Mouse (Mus musculus) E14TG2a.4 (cell line): ENCODE measurements around the gene Foxq1.

ENCODE experiments used
- CTCF ChIP-seq: conservative IDR thresholded peaks from 2 replicates; pipeline ENCODE4 v1.5.1; 2014; ENCODE audit warnings: low read length
- NANOG ChIP-seq: IDR thresholded peaks from 2 replicates; pipeline ENCODE4 v1.6.1; 2014; ENCODE audit warnings: borderline replicate concordance, low read length, mixed read lengths
- POU5F1 ChIP-seq: IDR thresholded peaks from 2 replicates; pipeline ENCODE4 v1.6.1; 2014; ENCODE audit warnings: low read length, borderline replicate concordance

DNA sequence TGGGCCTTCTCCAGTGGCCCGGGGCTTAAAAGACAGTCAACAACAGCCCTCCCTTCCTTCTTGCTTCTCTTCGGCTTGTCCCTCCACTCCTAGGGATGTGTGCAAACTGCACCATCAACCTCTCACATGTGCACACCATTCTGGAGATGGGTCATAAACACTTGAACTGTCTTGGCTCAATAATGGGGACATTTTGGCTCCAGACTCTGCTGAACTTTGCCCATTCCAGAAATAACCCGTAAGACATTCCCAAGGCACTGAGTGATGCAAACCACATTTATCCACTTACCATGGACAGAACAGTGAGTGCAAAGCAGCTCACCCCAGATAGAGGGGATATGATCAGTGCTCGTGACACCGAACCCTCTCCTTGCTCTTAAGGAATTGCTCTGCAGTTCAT, 43.6 kb downstream of the Foxq1 start:
- TF ChIP-seq CTCF (no peak), POU5F1 (no peak), NANOG (no peak)
